Mouse (Mus musculus) induced T-regulatory cell, adult 2 months (primary cell): ENCODE measurements around the gene Ankrd54.
"Not testable (repeated sequence)": the region's sequence is repeated elsewhere in the genome, so short reads cannot be mapped to it uniquely, and the experiment has no call there.

Experiments used
- DNase-seq: peaks from one replicate; pipeline ENCODE4 v3.0.0-alpha.2; 2012; ENCODE audit warnings: low read depth

The Ankrd54 gene

DNA sequence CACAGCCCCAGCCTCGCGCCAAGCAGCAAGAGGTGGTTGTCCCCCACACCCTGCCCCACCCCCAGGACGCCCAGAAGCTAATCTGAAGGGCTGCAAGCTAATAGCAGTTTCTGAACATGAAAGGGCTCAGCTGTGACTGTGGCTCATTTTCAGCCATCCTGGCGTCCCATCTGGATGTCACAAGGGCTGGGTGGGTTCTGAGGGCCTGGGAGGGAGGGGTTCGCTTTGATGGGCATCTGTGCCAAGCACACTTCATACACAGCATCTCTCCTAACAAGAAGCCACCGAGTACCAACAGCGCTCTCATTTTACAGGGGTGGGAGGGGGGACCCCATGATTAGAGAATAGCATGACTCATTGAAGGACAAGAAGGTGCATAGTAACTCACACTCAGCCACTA is 49.3 kb downstream of the Ankrd54 start:
- DNase-seq: no peak

DNA sequence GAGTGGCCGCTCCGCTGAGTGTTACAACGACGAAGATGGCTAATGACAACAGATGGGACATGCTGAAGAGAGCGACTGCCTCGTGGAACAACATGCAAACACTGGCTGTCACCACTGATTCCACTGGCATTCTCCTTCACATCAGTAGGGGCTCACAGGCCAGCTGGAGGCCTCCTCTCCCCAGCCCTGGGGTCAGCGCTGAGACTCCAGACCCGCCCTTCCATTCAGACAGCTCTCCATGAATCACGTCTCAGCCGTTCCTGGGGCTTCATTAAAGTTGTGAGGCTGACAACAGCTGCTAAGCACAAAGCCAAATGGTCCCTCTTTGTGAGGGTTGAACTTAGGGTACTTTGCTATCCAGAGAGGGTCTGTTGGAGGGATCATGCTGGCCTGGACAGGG is 51.1 kb downstream of the Ankrd54 start:
- DNase-seq: no peak

DNA sequence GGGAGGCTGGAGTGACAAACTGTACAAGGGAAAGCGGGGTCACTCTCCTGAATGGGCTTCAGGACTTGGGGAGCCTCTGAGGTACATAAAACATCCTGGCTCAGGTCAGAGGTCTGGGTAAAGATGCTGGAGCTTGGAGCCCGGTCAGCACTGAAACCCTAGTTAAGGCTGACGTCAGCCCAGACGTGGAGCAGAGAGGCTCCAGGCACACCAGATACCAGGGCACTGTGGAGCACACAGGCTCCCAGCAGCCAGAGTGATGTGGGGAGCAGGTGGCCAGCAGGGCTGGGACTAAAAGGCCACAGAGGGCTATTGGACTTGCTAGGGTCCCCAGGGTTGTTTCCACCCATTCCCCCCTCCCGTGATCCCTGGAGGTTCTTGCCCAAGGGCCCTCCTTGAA is 53.0 kb downstream of the Ankrd54 start:
- no peak for DNase-seq

DNA sequence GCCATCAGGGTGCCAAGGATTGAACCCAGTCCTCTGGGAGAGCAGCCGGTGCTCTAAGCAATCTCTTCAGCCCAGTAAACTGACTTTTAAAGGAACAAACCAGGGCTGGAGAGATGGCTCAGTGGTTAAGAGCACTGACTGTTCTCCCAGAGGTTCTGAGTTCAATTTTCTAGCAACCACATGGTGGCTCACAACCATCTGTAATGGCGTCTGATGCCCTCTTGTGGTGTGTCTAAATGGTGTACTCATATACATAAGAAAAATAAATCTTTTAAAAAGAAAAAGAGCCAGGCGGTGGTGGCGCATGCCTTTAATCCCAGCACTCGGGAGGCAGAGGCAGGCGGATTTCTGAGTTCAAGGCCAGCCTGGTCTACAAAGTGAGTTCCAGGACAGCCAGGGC is 54.9 kb downstream of the Ankrd54 start:
- DNase-seq: not testable (repeated sequence)

DNA sequence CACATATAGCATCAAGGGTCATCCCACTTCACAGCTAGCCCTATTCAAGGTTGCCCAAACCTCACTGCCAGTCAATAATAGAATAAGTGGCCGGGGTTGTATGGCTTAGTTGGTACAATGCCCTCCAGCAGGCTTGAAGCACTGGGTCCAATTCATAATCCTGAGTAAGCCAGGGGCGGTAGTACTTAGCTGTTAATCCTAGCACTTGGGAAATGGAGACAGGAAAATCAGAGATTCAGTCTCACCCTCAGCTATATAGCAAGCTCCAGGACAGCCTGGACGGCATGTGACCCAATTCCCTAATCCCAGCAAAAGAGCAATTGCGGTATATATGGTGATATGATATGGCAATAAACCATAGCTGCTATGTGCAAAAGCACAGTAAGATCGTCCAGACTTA is 55.6 kb downstream of the Ankrd54 start:
- no peak for DNase-seq

DNA sequence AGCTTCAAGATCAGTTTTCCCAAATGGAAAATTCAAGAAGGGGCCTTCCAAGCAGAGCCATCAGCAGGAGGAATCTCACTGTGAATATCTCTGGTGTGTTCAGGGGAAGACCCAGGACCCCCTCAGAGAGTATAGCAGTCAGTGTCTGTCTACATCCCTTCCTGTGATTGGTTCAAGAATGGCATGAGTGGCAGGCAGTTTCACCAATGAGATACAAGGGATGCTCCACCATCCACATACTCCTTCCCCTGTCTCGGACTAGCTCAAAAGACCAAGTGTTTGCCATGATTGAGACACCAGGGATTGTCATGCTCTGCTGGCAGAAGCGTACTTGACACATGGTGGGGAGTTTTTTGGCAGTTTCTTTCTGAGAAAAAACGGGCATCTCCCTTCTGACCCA is 56.1 kb downstream of the Ankrd54 start:
- DNase-seq: peak; percentile 38

DNA sequence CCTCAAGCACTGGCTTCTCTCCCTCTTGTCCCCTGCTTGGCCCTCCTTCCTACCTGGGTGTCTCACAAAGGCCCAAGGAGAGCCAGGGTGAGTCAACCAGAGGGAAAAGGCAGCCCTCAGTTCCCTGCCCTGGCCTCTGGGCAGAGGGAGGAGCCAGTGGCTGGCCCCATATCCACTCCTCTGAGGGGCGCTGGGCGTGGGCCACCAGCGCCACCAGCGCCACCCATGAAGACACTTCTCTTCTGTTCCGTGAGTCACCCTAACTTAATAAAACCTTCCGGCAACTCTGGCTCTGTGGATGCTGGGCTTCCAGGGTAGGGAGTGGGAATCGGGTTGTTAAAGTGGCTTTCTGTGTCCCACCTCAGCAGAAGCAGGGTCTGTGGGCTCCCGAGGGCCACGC is 57.1 kb downstream of the Ankrd54 start:
- DNase-seq: no peak
